Mouse (Mus musculus) stomach, postnatal 0 days (tissue): Measurements from ENCODE around the gene Rtkn.

Experiments used
- CTCF ChIP-seq: IDR thresholded peaks from 2 replicates; pipeline ENCODE4 v1.5.1; 2016; ENCODE audit warnings: antibody characterized with exemption, low read depth, mild to moderate bottlenecking, moderate library complexity
- EP300 ChIP-seq: optimal IDR thresholded peaks from 2 replicates; pipeline ENCODE3; 2016; ENCODE audit warnings: antibody characterized with exemption

DNA sequence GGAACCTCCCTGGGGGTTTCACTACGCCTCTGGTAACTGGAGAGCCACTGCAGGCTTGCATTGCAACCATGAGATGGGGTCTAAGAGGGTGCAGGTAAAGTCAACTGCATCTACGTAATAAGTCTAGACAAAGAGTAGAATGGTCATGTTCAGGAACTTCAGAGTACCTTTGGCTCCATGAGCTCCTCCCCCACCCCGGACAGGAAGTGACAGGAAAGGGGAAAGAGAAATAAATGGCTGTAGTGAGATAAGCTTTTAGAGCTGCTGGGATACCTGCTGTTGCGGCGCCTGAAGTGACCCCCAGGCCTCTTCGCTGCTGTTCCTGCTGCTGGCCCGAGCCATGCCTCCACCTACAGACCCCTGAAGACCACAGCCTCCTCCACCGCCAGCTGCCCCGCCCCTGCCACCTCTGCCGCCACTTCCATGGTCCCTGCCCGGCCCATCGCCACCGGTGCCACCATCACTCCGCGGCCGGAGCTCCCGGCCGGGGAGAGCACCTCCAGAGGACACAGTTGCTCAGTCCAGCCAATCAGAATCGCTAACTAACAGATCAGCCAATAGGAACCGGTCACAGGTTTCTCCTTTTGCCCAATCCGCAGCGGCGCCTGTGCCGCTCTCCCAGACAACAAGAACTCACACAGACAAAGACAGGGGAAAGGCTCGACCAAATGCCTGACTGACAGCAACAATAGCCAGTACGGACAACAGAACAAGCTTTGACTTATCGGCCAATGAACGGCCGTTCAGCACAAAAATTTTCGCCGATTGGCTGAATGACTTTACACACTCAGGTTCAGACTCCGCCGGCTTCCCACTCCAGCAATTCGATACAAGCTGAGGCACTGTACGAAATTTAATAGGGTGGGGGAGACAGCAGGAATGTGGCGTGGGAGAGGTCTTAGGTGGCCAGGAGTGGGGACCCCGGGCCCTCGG is 14.1 kb upstream of the Rtkn start, which contains the start of gene Wbp1:
- TF ChIP-seq EP300 (no peak), CTCF (peak; percentile 37)
